Mouse (Mus musculus) heart, embryonic 14.5 days (tissue): ENCODE measurements at regions not wholly inside any gene's neighbourhood (a gene's known extent, or its start where the extent isn't known, plus 50 kb on each side); places are given as distances from the start of the nearest gene placed in this dataset.

Experiments
- ATAC-seq: fragments of 200-750 bp; cut with Nextera tagmentation; 2 replicates; pipeline ENCODE4 v1.8.0; 2017; ENCODE audit warnings: low read depth, moderate TSS enrichment; ENCODE audit not compliant: insufficient number of reproducible peaks, insufficient read depth, low FRiP score
- H3K27ac ChIP-seq, 2 experiments: fragments of 200-500 bp in 1 of 2; fragments of 300-500 bp in 1 of 2; sonication (generic) in 1 of 2; replicated peaks in 1 of 2; 2 replicates each; pipeline ENCODE4 v1.5.1; 2012 to 2014; ENCODE audit warnings: low read depth in 2 of 2, low read length in 2 of 2, control low read depth in 1 of 2, mild to moderate bottlenecking in 1 of 2, mixed read lengths in 1 of 2; ENCODE audit not compliant: control insufficient read depth in 1 of 2, insufficient read depth in 1 of 2
- H3K27me3 ChIP-seq: fragments of 300-500 bp; sonication (generic); 2 replicates; pipeline ENCODE4 v1.6.1; 2014; ENCODE audit warnings: mild to moderate bottlenecking, low read length, control low read depth; ENCODE audit not compliant: control insufficient read depth, insufficient read depth
- H3K36me3 ChIP-seq: fragments of 300-500 bp; sonication (generic); 2 replicates; pipeline ENCODE4 v1.6.1; 2014; ENCODE audit warnings: mild to moderate bottlenecking, control low read depth, low read length, mixed read lengths; ENCODE audit not compliant: control insufficient read depth, insufficient read depth
- H3K4me1 ChIP-seq, 2 experiments: fragments of 200-500 bp in 1 of 2; fragments of 300-500 bp in 1 of 2; sonication (generic) in 1 of 2; 2 replicates each; pipeline ENCODE4 v1.6.1; 2012 to 2014; ENCODE audit warnings: low read length in 2 of 2, control low read depth in 1 of 2, mixed read lengths in 1 of 2; ENCODE audit not compliant: control insufficient read depth in 2 of 2, insufficient read depth in 2 of 2
- H3K4me2 ChIP-seq: fragments of 300-500 bp; sonication (generic); 2 replicates; pipeline ENCODE4 v1.6.1; 2014; ENCODE audit warnings: mild to moderate bottlenecking, low read length
- H3K4me3 ChIP-seq, 2 experiments: fragments of 200-500 bp in 1 of 2; fragments of 300-500 bp in 1 of 2; sonication (generic) in 1 of 2; 2 replicates each; pipeline ENCODE4 v1.5.1; 2012 to 2014; ENCODE audit warnings: low read length in 2 of 2, mild to moderate bottlenecking in 2 of 2, control low read depth in 1 of 2, low read depth in 1 of 2, moderate library complexity in 1 of 2; ENCODE audit not compliant: control insufficient read depth in 1 of 2, insufficient read depth in 1 of 2
- H3K9ac ChIP-seq: fragments of 300-500 bp; sonication (generic); 2 replicates; pipeline ENCODE4 v1.6.1; 2014; ENCODE audit warnings: mild to moderate bottlenecking, low read length
- H3K9me3 ChIP-seq: fragments of 300-500 bp; sonication (generic); 2 replicates; pipeline ENCODE4 v1.6.1; 2016; ENCODE audit warnings: low read length, control low read depth; ENCODE audit not compliant: control insufficient read depth
- WGBS: fragments of 180-500 bp; shearing (Covaris S2); extraction: QIAGEN DNeasy Blood & Tissue Kit; methylation state at CpG from one replicate; pipeline ENCODE4 v1.1.7; 2014; 5-methylcytosine and 5-hydroxymethylcytosine counted together

- Histone ChIP-seq H3K4me3 (no peak overlapping the region), H3K4me1 (peaks cover 7 to 12% of the 10 kb centered on the region in 2 experiments), H3K27ac (no peak overlapping the region), H3K27me3 (peaks cover 21% of the 10 kb centered on the region; the same call in 1 of the 2 replicates), H3K9ac (no peak overlapping the region), H3K9me3 (no peaks in the 10 kb centered on the region), H3K4me2 (peak overlapping the region; percentile 41), H3K36me3 (no peaks in the 10 kb centered on the region)
- 4% methylated on average over 14 of the region's 14 CpGs for WGBS
- ATAC-seq, result peak; percentile 71; the same call in 1 of the 2 replicates
Observed at GRCm38 (mm10) chr16:93152765-93153489, 327.0 kb upstream of the Runx1 start.

- Histone ChIP-seq H3K4me2 (no peak overlapping the region), H3K9ac (no peak overlapping the region), H3K27me3 (peaks cover 21% of the 10 kb centered on the region; the same call in 1 of the 2 replicates), H3K36me3 (no peaks in the 10 kb centered on the region), H3K4me1 (peaks cover 7 to 12% of the 10 kb centered on the region in 2 experiments), H3K27ac (no peak overlapping the region), H3K9me3 (no peaks in the 10 kb centered on the region), H3K4me3 (no peak overlapping the region)
- no peak for ATAC-seq
- 94% methylated on average over 1 of the region's 1 CpGs for WGBS
Observed at GRCm38 (mm10) chr16:93152057-93152456, 326.1 kb upstream of the Runx1 start.

DNA sequence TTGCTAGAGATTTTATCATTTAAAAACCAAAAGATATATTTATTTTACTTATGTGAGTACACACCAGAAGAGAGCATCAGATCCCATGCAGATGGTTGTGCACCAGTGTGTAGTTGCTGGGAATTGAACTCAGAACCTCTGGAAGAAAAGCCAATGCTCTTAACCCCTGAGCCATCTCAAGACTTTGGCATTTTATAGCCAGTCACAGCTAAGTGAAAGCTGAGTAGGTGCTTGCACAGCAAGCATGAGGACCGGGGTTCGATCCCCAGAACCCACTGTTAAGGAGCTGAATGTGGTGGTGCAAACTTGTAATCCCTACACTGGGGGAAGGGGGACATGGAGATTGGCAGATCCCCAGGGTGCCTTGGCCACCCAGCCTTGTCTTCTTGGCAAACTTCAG is 325.7 kb upstream of the Runx1 start:
- Histone ChIP-seq H3K4me2 (no peak overlapping the region), H3K27me3 (peaks cover 25% of the 10 kb centered on the region; the same call in 1 of the 2 replicates), H3K9me3 (no peaks in the 10 kb centered on the region), H3K4me3 (no peak overlapping the region), H3K9ac (no peak overlapping the region), H3K4me1 (peaks cover 7 to 12% of the 10 kb centered on the region in 2 experiments), H3K36me3 (no peaks in the 10 kb centered on the region), H3K27ac (no peak overlapping the region)
- ATAC-seq, result no peak
- WGBS, result 87% methylated on average over 2 of the region's 2 CpGs

DNA sequence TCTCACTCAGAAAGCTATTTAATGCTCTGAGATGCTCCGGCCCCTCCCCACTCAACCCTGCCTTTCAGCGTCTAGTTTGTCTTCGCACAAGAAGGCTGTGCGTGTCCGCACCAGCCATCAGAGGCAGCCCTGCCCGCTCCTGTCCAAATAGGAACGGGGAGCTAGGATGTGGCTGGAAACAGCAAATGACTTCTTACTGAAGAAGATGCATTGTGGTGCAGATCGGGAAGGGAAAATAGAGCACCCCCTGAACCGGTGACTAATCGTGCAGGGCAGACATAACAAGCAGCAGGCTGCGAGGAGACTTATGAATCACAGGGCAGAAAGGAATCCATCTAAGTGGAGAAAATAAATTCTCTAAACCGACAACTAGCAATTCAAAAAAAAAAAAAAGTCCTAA is 324.5 kb upstream of the Runx1 start:
- 63% methylated on average over 12 of the region's 12 CpGs for WGBS
- no peak overlapping the region for H3K27ac ChIP-seq
- H3K27me3 ChIP-seq, result peaks cover 25% of the 10 kb centered on the region; the same call in 1 of the 2 replicates
- H3K9me3 ChIP-seq, result no peaks in the 10 kb centered on the region
- no peak overlapping the region for H3K4me3 ChIP-seq
- H3K4me1 ChIP-seq, result peaks cover 7 to 12% of the 10 kb centered on the region in 2 experiments
- H3K36me3 ChIP-seq, result no peaks in the 10 kb centered on the region
- no peak overlapping the region for H3K4me2 ChIP-seq
- no peak overlapping the region for H3K9ac ChIP-seq
- no peak for ATAC-seq

DNA sequence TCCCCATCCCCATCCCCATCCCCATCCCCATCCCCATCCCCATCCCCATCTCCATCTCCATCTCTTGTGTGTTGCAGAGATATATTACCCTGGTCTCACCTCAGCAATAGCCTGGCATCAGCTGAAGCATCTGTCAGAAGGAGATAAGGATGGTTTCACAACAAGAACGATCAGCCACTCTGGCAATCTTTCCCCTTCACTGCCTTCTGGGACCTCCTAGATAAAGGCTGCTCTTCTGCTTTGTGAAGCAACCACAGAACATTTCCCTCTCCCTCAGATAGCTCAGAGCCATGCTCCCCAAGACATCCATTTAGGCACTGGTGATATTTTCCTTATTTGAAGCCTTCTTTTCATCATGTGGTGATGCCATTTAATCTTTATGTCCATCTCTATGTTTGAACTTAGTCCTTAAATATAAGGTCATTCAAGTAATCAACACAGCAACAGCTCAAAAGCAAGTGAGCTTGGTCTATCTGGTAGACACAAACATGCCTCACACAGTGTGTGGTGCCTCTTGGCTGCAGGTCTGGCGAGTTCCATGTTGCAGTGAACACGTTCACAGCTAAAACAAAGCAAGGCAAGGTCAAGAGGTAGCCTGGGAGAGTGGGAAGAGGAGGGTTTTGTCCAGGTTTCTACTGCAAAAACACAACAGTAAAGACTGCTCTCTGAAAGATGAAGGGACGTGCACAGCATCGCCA is 321.7 kb upstream of the Runx1 start:
- H3K36me3 ChIP-seq, result no peaks in the 10 kb centered on the region
- ATAC-seq, result no peak
- H3K4me3 ChIP-seq, result no peak overlapping the region
- no peaks in the 10 kb centered on the region for H3K9me3 ChIP-seq
- H3K27ac ChIP-seq, result no peak overlapping the region
- WGBS, result 58% methylated on average over 5 of the region's 5 CpGs
- H3K4me1 ChIP-seq, result peaks cover under 1 to 3% of the 10 kb centered on the region in 2 experiments
- peaks cover 28% of the 10 kb centered on the region; the same call in 1 of the 2 replicates for H3K27me3 ChIP-seq
- no peak overlapping the region for H3K4me2 ChIP-seq
- H3K9ac ChIP-seq, result no peak overlapping the region

DNA sequence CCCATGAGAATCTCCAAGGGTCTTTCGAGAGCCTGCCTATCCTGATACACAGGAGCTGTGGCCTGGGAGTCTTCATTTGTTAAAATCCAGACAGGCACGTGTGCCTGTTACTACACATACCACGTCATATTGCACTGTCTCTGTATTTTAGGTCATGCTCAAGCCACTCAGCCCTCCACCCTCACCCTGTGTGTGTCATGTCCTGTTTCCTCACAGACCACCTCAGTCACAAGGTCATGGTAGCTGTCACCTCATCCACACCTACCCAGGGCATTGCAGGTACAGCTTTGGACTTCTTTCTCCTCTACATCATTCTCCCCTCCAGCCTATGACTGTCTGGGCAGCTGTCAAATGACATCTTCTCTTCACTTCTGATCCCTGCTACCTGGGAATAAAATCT is 320.9 kb upstream of the Runx1 start:
- H3K27ac ChIP-seq, result no peak overlapping the region
- WGBS, result 74% methylated on average over 3 of the region's 3 CpGs
- no peaks in the 10 kb centered on the region for H3K36me3 ChIP-seq
- no peak overlapping the region for H3K4me3 ChIP-seq
- ATAC-seq, result no peak
- H3K9me3 ChIP-seq, result no peaks in the 10 kb centered on the region
- H3K9ac ChIP-seq, result no peak overlapping the region
- H3K4me2 ChIP-seq, result no peak overlapping the region
- H3K4me1 ChIP-seq, result peaks cover 0 to 3% of the 10 kb centered on the region in 2 experiments; a peak in 1 of 4 replicates
- peaks cover 27% of the 10 kb centered on the region; the same call in 1 of the 2 replicates for H3K27me3 ChIP-seq

GRCm38 (mm10) chr16:93145617-93146016 is 319.7 kb upstream of the Runx1 start:
- H3K4me2 ChIP-seq, result no peak overlapping the region
- WGBS, result 59% methylated on average over 3 of the region's 3 CpGs
- H3K27ac ChIP-seq, result no peak overlapping the region
- H3K9me3 ChIP-seq, result no peaks in the 10 kb centered on the region
- ATAC-seq, result no peak
- H3K36me3 ChIP-seq, result no peaks in the 10 kb centered on the region
- peaks cover 31% of the 10 kb centered on the region for H3K27me3 ChIP-seq
- H3K4me3 ChIP-seq, result no peak overlapping the region
- H3K9ac ChIP-seq, result no peak overlapping the region
- peaks cover 0 to 3% of the 10 kb centered on the region in 2 experiments; a peak in 1 of 4 replicates for H3K4me1 ChIP-seq
